Mouse (Mus musculus) cerebellum, postnatal 4 days (tissue): ENCODE results near the gene Klhl21.

Source experiments
- DNase-seq, 2 experiments: peaks; one replicate each; pipeline ENCODE4 v3.0.0; 2022; ENCODE audit warnings: low spot score in 2 of 2, mixed read lengths in 1 of 2

Klhl21 gene

GRCm38 (mm10) chr4:152008622-152009075, at the start of gene Klhl21:
Gene Klhl21 (plus strand): TSS chr4:152008803.
- peak; percentile 75 to 81 for DNase-seq

GRCm38 (mm10) chr4:151959849-151960512, 48.6 kb upstream of the Klhl21 start:
- DNase-seq, result no peak

- DNase-seq, result no peak
Measured at GRCm38 (mm10) chr4:151960513-151960854, 48.1 kb upstream of the Klhl21 start.

- no peak for DNase-seq
Measured at GRCm38 (mm10) chr4:151962817-151963216, 45.8 kb upstream of the Klhl21 start.

GRCm38 (mm10) chr4:151968204-151968921, 40.2 kb upstream of the Klhl21 start:
- no peak for DNase-seq

- DNase-seq, result peak in 1 of 2 experiments; percentile 68
Measured at GRCm38 (mm10) chr4:151972221-151972967, 36.2 kb upstream of the Klhl21 start.

- DNase-seq, result peak in 1 of 2 experiments; percentile 49
Measured at GRCm38 (mm10) chr4:151975441-151975840, 33.2 kb upstream of the Klhl21 start.

GRCm38 (mm10) chr4:151977748-151978147, 30.9 kb upstream of the Klhl21 start:
- DNase-seq, result peak; percentile 91 to 92

GRCm38 (mm10) chr4:151980699-151981098, 27.9 kb upstream of the Klhl21 start:
- no peak for DNase-seq

GRCm38 (mm10) chr4:151981363-151981762, 27.2 kb upstream of the Klhl21 start:
- DNase-seq, result peak; percentile 73 to 89

- no peak for DNase-seq
Measured at GRCm38 (mm10) chr4:151983043-151983442, 25.6 kb upstream of the Klhl21 start.

- DNase-seq, result peak in 1 of 2 experiments; percentile 53
Measured at GRCm38 (mm10) chr4:151983560-151983959, 25.0 kb upstream of the Klhl21 start.

- DNase-seq, result no peak
Measured at GRCm38 (mm10) chr4:151985886-151986285, 22.7 kb upstream of the Klhl21 start.

- DNase-seq, result no peak
Measured at GRCm38 (mm10) chr4:151986650-151987049, 22.0 kb upstream of the Klhl21 start.

- DNase-seq, result no peak
Measured at GRCm38 (mm10) chr4:151988014-151988341, 20.6 kb upstream of the Klhl21 start.

- DNase-seq, result peak in 1 of 2 experiments; percentile 82
Measured at GRCm38 (mm10) chr4:151988342-151989109, 20.1 kb upstream of the Klhl21 start, which contains the start of gene Thap3. Gene Thap3 (minus strand): TSS chr4:151988997.

- DNase-seq, result no peak
Measured at GRCm38 (mm10) chr4:151989110-151989488, 19.5 kb upstream of the Klhl21 start.

- DNase-seq, result no peak
Measured at GRCm38 (mm10) chr4:151992091-151992490, 16.5 kb upstream of the Klhl21 start.

GRCm38 (mm10) chr4:151993035-151993434, 15.6 kb upstream of the Klhl21 start:
- DNase-seq, result no peak

- DNase-seq, result no peak
Measured at GRCm38 (mm10) chr4:151994228-151995171, 14.1 kb upstream of the Klhl21 start.
